Mouse (Mus musculus) adrenal gland, adult 18-20 months (tissue): ENCODE data around the gene Gimap9. TPM values are rescaled to one million over a fixed set of nuclear protein-coding genes. Genes with fewer than 3 reads are reported as not detected.

Experiments used
- DNase-seq, 2 experiments: peaks; one replicate each; pipeline ENCODE4 v3.0.0; 2021 to 2022; ENCODE audit warnings: low spot score in 2 of 2
- long read RNA-seq, 2 experiments: library from polyadenylated mRNA; stranded (forward); transcript quantifications; one replicate each; pipeline ENCODE4 v2.0.0; 2021
- total RNA-seq, 2 experiments: library from RNA; stranded (reverse); gene quantifications; 1 replicate in 1 of 2; 2 replicates in 1 of 2; pipeline ENCODE4 v1.2.3; 2021

The Gimap9 gene
- total RNA-seq = 1 to 10 TPM; 6.3 to 7.6 TPM
- long read RNA-seq, experiment 1, partial matches to known transcripts = 0 of 2 reads
- long read RNA-seq, experiment 1, other reads (novel, unspliced or antisense) = 0 of 2 reads
- long read RNA-seq, experiment 2, partial matches to known transcripts = 0 of 1 reads
- long read RNA-seq, experiment 2, other reads (novel, unspliced or antisense) = 0 of 1 reads

GRCm38 (mm10) chr6:48675931-48676859 is at the start of gene Gimap9:
Gene Gimap9 (plus strand): TSS chr6:48676129.
- DNase-seq = no peak

DNA sequence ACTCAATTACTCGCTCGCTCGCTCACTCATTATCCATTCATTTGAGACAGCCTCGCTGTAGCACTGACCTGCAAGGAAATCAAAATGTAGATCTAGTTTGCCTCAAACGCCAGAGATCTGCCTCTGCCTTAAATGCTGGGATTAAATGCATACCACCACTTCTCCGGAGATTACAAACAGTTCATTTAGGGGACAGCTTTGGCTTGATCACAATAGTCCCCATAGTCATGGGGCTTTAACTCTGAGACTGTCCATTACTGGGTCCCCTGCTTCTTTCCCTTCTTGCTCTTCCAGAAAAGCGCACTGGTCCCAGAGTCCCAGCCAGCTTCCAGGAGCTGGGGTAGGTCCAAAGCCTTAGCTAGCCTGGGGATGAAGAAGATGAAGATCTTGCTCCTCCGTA is 49.5 kb upstream of the Gimap9 start, which contains the start of gene AI854703:
Gene AI854703 (plus strand): TSS at position 301 of the 400 bp plus-strand sequence.
- no peak for DNase-seq

- peak; percentile 52 to 53 for DNase-seq
These were observed 48.9 kb upstream of the Gimap9 start for GRCm38 (mm10) chr6:48626984-48627383.

GRCm38 (mm10) chr6:48627511-48627924 is 48.4 kb upstream of the Gimap9 start:
- DNase-seq = no peak

DNA sequence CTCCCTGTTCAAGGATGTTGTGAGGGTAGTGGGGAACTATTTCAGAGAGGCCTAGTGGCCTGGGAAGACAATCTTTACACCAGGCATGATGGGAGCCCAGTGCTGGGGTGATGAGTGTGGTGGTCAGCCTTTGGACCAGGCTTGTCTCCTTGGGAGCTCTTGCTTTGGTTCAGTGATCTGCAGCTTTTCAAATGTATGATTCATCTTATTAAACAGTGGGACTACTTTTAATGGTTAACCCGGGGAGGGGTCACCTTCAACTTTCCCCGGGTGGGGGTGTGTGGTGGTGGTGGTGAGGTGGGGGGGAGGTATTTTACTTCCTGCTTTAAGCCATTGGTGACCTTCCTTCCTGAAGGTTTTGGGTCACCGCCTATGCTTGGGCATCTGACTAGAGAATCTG is 47.6 kb upstream of the Gimap9 start:
- no peak for DNase-seq

- DNase-seq = no peak
These were observed 46.9 kb upstream of the Gimap9 start for GRCm38 (mm10) chr6:48628808-48629660.

- DNase-seq = no peak
These were observed 46.3 kb upstream of the Gimap9 start for GRCm38 (mm10) chr6:48629661-48630034.

- DNase-seq = no peak
These were observed 45.1 kb upstream of the Gimap9 start for GRCm38 (mm10) chr6:48630831-48631230.

DNA sequence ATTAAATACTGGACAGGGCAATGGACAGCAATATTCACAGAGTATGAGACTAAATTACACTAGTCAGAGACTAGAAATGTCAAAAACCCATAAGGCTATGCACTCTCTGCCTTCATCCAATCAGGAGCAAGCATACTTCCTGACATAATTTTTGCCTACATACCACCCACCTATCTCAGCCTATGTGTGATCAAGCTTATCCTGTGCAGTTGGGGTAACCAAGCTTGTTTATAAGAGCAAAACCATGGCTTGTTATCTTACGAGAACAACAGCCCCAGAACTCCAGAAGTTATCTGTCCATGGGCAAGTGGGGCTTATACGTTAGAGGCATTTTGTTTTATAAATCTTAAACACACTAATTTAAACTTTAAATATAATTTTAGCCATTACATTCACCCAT is 40.8 kb upstream of the Gimap9 start:
- no peak for DNase-seq

DNA sequence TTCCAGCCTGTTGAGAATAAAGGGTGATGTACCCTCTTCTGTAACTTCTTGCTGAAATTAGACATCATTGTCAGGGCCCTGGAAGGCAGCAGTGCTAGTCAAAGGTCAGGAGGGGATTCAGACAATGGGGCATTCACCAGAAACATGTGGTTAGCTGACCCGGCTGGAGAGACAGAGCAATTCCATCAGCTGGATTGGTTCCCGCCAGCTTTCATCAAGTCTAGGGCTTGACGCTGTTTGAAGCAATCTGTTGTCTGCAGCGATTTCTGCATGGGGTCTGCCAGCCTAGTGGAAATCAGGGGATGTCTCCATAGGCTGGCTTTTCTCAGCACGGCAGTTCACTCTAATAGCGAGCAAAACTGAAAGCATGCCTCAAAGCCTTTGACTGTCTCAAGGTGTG is 39.4 kb upstream of the Gimap9 start:
- DNase-seq = no peak

DNA sequence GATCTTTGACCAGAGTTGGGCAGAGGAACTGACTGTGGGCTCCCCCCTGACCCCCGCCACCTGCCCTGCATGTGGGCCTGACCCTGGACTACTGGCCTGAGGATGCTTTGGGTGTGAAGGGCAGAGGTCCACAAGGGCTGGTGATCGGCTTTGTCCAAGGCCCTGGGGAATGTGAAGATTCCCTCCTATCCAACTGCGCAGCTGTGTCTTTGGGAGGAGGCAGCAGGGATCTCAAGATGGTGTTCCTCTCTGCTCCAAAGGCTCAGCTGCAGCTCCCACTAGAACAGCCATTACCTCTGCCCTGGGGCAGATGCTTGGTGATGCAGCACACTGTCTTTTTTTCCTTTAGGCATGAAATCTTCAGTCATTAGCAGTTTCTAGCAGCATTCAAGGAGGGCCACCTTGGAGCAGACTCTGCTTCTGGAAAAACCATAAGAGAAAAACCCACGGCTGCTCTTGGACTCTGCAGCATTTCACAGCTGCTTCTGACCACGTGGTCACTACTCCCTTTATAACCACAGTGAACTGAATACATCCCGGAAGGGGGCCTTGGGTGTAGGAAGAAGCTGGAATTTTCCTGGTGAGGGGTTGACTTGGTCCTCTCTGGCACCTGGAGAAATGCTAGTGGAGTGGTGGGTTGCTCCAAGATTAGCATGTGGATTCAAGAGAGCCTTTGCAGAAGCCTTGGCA is 38.0 kb upstream of the Gimap9 start:
- no peak for DNase-seq

DNA sequence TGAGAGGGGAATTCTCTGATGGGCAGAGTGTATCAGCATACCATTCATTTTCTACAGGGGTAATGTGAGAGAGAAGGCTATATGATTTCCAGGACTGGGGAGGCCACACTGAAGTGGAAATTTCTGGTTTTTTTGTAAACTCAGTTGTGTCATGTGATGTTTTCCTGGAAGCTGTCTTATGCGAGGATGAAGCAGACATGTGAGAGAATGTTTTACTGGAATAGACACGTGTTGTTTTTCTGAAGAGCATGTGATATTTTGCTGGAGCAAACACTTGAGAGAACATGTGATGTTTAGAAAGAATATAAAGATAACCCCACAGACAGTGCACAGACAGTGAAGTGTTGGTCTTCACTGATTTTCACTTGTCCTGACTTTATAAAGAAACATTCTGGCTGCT is 37.4 kb upstream of the Gimap9 start:
- no peak for DNase-seq

DNA sequence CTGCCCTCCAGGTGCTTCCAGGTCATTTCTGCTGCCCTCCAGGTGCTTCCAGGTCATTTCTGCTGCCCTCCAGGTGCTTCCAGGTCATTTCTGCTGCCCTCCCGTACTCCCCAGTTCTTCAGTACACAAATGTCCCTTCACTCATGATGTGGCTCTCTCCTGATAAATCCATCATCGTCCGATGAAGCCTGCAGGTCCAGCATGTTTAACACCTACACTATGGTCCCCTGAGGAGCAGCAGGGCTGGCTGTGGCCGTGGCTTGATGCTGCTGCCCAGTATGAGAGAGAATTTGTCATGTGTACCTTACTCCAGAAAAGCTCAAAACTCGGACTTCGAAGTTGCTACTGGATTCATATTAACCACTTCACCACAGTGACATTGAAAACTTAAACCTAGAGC is 34.5 kb upstream of the Gimap9 start:
- DNase-seq = no peak

DNA sequence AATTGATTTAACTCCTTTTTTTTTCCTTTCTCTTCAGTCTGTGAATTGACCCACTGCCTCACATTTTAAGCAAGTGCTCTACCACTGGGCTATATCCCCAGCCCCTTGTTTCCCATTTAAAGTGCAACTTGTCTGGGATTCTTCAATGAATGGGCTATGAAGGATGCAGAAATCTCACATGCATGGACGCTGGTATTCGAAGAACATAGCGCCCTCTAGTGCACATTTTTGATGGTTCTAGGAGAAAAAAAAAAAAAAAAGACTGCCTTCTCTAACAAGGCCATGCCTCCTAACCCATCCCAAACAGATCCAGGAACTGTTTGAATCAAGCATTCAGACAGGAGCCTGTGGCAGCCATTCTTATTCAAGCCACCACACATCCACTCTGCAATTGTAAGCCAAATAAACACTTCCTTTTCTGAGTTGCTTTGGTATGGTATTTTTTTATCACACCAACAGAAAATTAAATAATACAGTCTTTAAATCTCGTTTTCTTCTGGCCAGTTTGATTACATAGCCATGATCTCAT is 33.1 kb upstream of the Gimap9 start:
- DNase-seq = no peak

- peak; percentile 65 to 68 for DNase-seq
These were observed 30.1 kb upstream of the Gimap9 start for GRCm38 (mm10) chr6:48645660-48646308.

- DNase-seq = no peak
These were observed 29.6 kb upstream of the Gimap9 start for GRCm38 (mm10) chr6:48646309-48646690.

GRCm38 (mm10) chr6:48646995-48647394 is 28.9 kb upstream of the Gimap9 start, which contains the start of gene Gimap8:
Gene Gimap8 (plus strand): TSS chr6:48647234.
- DNase-seq = peak in 1 of 2 experiments; percentile 47

GRCm38 (mm10) chr6:48647611-48648010 is 28.3 kb upstream of the Gimap9 start:
- DNase-seq = no peak

DNA sequence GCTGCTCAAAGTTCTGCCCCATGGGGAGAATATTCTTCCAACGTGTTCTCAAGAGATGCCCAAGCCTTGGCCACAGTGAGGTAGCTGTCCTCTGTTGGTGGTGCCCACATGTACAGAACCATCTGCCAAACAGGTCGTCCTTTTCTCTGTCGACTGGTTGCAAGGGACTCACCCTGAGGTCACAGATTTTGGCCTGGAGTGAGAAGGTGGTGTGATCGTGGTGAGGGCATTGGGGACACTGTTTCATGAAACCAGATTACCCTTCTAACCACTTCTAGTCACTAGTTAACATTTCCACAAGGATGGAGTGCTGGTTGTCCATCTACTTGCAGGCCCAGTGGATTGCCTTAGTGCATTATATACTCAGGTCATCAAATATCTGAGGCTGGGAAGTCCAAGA is 27.1 kb upstream of the Gimap9 start:
- no peak for DNase-seq

GRCm38 (mm10) chr6:48650041-48650440 is 25.9 kb upstream of the Gimap9 start:
- DNase-seq = no peak
